Mouse (Mus musculus) testis, adult 2 months (tissue): ENCODE measurements around the gene 1600012H06Rik.
"Not testable (repeated sequence)": the region's sequence is repeated elsewhere in the genome, so short reads cannot be mapped to it uniquely, and the experiment has no call there.

Source experiments
- CTCF ChIP-seq: fragments of 200-500 bp; IDR thresholded peaks from 2 replicates; pipeline ENCODE4 v1.5.1; 2012; ENCODE audit warnings: low read depth, mild to moderate bottlenecking, inconsistent platforms, low read length, moderate library complexity; ENCODE audit not compliant: control insufficient read depth, insufficient read depth, insufficient replicate concordance
- POLR2A ChIP-seq: fragments of 200-500 bp; IDR thresholded peaks from 2 replicates; pipeline ENCODE4 v1.6.1; 2012; ENCODE audit warnings: low read depth, mild to moderate bottlenecking, inconsistent platforms, low read length, moderate library complexity; ENCODE audit not compliant: control insufficient read depth

GRCm38 (mm10) chr17:14993139-14993832 is 50.3 kb downstream of the 1600012H06Rik start:
- not testable (repeated sequence) for TF ChIP-seq CTCF, POLR2A
